In the genomic region with DNA sequence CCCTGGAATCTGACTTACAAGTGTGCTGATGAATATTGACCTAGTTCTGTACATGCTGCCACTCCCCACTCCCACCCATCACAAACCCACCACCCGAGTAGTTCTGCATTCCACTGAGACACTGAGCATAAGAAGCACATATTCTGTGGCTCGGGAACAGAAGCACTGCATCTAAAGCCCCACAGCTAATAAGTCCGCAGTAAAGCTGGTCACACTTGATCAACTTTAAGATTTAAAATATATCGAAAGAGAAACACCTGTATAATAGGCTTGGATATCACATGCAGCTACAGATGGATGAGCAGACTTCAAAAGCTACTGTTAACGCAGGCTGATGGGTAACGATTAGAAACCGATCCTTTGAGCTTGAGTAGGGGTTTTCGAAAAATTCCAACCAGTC, we compare ENCODE assay signal across 25 mouse cellular contexts.
"Had no signal": no experiment of that assay in that cellular context is flagged by ENCODE, and none has a peak within 500 bp of the region (broad histone marks: within the 10 kb centered on the region; RNA-seq: fewer than 3 reads in every experiment).

No protein-coding gene starts in this region.

- H3K4me1 ChIP-seq: limb, embryonic 12.5 days; megakaryocyte, embryonic 14.5 days; stomach, embryonic 15.5 days had no signal

- H3K27me3 ChIP-seq: limb, embryonic 12.5 days; limb, embryonic 15.5 days; megakaryocyte, embryonic 14.5 days; midbrain, embryonic 12.5 days; neural tube, embryonic 13.5 days; stomach, embryonic 15.5 days had no signal

- H3K36me3 ChIP-seq: limb, embryonic 12.5 days; limb, embryonic 15.5 days; midbrain, embryonic 12.5 days; neural tube, embryonic 13.5 days; stomach, embryonic 15.5 days had no signal

- DNase-seq: kidney, adult 2 months; kidney, postnatal 4 days; left cerebral cortex, postnatal 4 days; liver, postnatal 0 days; lung, embryonic 14.5 days; lung, postnatal 36 days; right cerebral cortex, adult 18-20 months; right cerebral cortex, postnatal 14 days; right cerebral cortex, postnatal 4 days; thymus, adult 18-20 months; thymus, postnatal 36 days had no signal

- H3K4me3 ChIP-seq: limb, embryonic 12.5 days; limb, embryonic 15.5 days; megakaryocyte, embryonic 14.5 days; midbrain, embryonic 12.5 days; myocyte; neural tube, embryonic 13.5 days; stomach, embryonic 15.5 days had no signal

- H3K9me3 ChIP-seq: limb, embryonic 15.5 days; midbrain, embryonic 12.5 days; stomach, embryonic 15.5 days had no signal

- ATAC-seq: hindbrain, postnatal 0 days; inflammation-experienced regulatory T-cells, adult 6 months; intestine, embryonic 16.5 days; liver, postnatal 0 days; lung, postnatal 0 days had no signal

- H3K27ac ChIP-seq: hindbrain, postnatal 0 days; kidney, postnatal 0 days; limb, embryonic 12.5 days; limb, embryonic 15.5 days; liver, embryonic 14.5 days; midbrain, embryonic 12.5 days; neural tube, embryonic 13.5 days; stomach, embryonic 15.5 days had no signal

- H3K4me2 ChIP-seq: limb, embryonic 12.5 days; limb, embryonic 15.5 days; liver, embryonic 11.5 days; lung, embryonic 14.5 days; midbrain, embryonic 12.5 days; neural tube, embryonic 13.5 days; stomach, embryonic 15.5 days had no signal

- H3K9ac ChIP-seq: limb, embryonic 12.5 days; limb, embryonic 15.5 days; liver, embryonic 14.5 days; liver, postnatal 0 days; lung, embryonic 14.5 days; midbrain, embryonic 12.5 days; neural tube, embryonic 13.5 days; stomach, embryonic 15.5 days had no signal
